Mouse (Mus musculus): ENCODE results near the gene Ccdc155. TPM values are rescaled to one million over a fixed set of nuclear protein-coding genes. Genes with fewer than 3 reads are reported as not detected.

The Ccdc155 gene
- total and polyA plus RNA-seq, 2 experiments, result not detected

GRCm38 (mm10) chr7:45196176-45196535, 8.5 kb downstream of the Ccdc155 start:
- Histone ChIP-seq H3K4me1 (ENCODE audit: control insufficient read depth, insufficient read depth, low read length) (no peaks in the 10 kb centered on the region), H3K79me2 (ENCODE audit: control insufficient read depth, insufficient read depth, low read length) (no peaks in the 10 kb centered on the region), H3K27me3 (ENCODE audit: control insufficient read depth, insufficient read depth, low read length) (no peaks in the 10 kb centered on the region), H3K4me3 (ENCODE audit: insufficient read depth, low read depth, low read length) (no peak overlapping the region), H3K36me3 (ENCODE audit: control insufficient read depth, insufficient read depth, low read length) (no peaks in the 10 kb centered on the region), H3K27ac (replicated peaks; ENCODE audit: insufficient read depth, low read depth, low read length) (no peak overlapping the region), H3K9ac (ENCODE audit: low read depth, low read length) (no peak overlapping the region)
- WGBS, result 80% methylated on average over 4 of the region's 4 CpGs
- DNase-seq (ENCODE audit: extremely low read depth, low read depth, low spot score), result no peak
- TF ChIP-seq POLR2A (IDR thresholded peaks at IDR 0.05; ENCODE audit: extremely low read depth, insufficient read depth, low read length) (no peak), CTCF (IDR thresholded peaks at IDR 0.05; ENCODE audit: low read depth, low read length) (no peak)

- Histone ChIP-seq H3K4me1 (ENCODE audit: control insufficient read depth, insufficient read depth, low read length) (no peaks in the 10 kb centered on the region), H3K27me3 (ENCODE audit: control insufficient read depth, insufficient read depth, low read length) (0 out of 2 replicates have a peak, but pooled peaks cover 3% of the 10 kb centered on the region), H3K79me2 (ENCODE audit: control insufficient read depth, insufficient read depth, low read length) (no peaks in the 10 kb centered on the region), H3K27ac (replicated peaks; ENCODE audit: insufficient read depth, low read depth, low read length) (no peak overlapping the region), H3K36me3 (ENCODE audit: control insufficient read depth, insufficient read depth, low read length) (no peaks in the 10 kb centered on the region), H3K4me3 (ENCODE audit: insufficient read depth, low read depth, low read length) (no peak overlapping the region), H3K9ac (ENCODE audit: low read depth, low read length) (no peak overlapping the region)
- DNase-seq (ENCODE audit: extremely low read depth, low read depth, low spot score), result no peak
- TF ChIP-seq POLR2A (IDR thresholded peaks at IDR 0.05; ENCODE audit: extremely low read depth, insufficient read depth, low read length) (no peak), CTCF (IDR thresholded peaks at IDR 0.05; ENCODE audit: low read depth, low read length) (no peak)
- WGBS, result 81% methylated on average over 13 of the region's 13 CpGs
Measured at GRCm38 (mm10) chr7:45195341-45196175, 9.1 kb downstream of the Ccdc155 start.

- WGBS, result 85% methylated on average over 17 of the region's 17 CpGs
- no peak overlapping the region for H3K27ac ChIP-seq (replicated peaks; ENCODE audit: insufficient read depth, low read depth, low read length)
- no peaks in the 10 kb centered on the region for H3K79me2 ChIP-seq (ENCODE audit: control insufficient read depth, insufficient read depth, low read length)
- H3K4me1 ChIP-seq (ENCODE audit: control insufficient read depth, insufficient read depth, low read length), result no peaks in the 10 kb centered on the region
- H3K36me3 ChIP-seq (ENCODE audit: control insufficient read depth, insufficient read depth, low read length), result no peaks in the 10 kb centered on the region
- peaks cover 9% of the 10 kb centered on the region; the same call in 1 of the 2 replicates for H3K27me3 ChIP-seq (ENCODE audit: control insufficient read depth, insufficient read depth, low read length)
- H3K9ac ChIP-seq (ENCODE audit: low read depth, low read length), result no peak overlapping the region
- TF ChIP-seq CTCF (IDR thresholded peaks at IDR 0.05; ENCODE audit: low read depth, low read length) (no peak), POLR2A (IDR thresholded peaks at IDR 0.05; ENCODE audit: extremely low read depth, insufficient read depth, low read length) (no peak)
- no peak for DNase-seq (ENCODE audit: extremely low read depth, low read depth, low spot score)
- no peak overlapping the region for H3K4me3 ChIP-seq (ENCODE audit: insufficient read depth, low read depth, low read length)
Measured at GRCm38 (mm10) chr7:45193871-45194785, 10.6 kb downstream of the Ccdc155 start.

GRCm38 (mm10) chr7:45193406-45193805, 11.3 kb downstream of the Ccdc155 start:
- no peak overlapping the region for H3K4me3 ChIP-seq (ENCODE audit: insufficient read depth, low read depth, low read length)
- no peak for DNase-seq (ENCODE audit: extremely low read depth, low read depth, low spot score)
- no peaks in the 10 kb centered on the region for H3K79me2 ChIP-seq (ENCODE audit: control insufficient read depth, insufficient read depth, low read length)
- no peak overlapping the region for H3K9ac ChIP-seq (ENCODE audit: low read depth, low read length)
- peaks cover 10% of the 10 kb centered on the region; the same call in 1 of the 2 replicates for H3K27me3 ChIP-seq (ENCODE audit: control insufficient read depth, insufficient read depth, low read length)
- no peaks in the 10 kb centered on the region for H3K4me1 ChIP-seq (ENCODE audit: control insufficient read depth, insufficient read depth, low read length)
- no peak overlapping the region for H3K27ac ChIP-seq (replicated peaks; ENCODE audit: insufficient read depth, low read depth, low read length)
- TF ChIP-seq POLR2A (IDR thresholded peaks at IDR 0.05; ENCODE audit: extremely low read depth, insufficient read depth, low read length), result no peak
- no peak for TF ChIP-seq CTCF (IDR thresholded peaks at IDR 0.05; ENCODE audit: low read depth, low read length)
- H3K36me3 ChIP-seq (ENCODE audit: control insufficient read depth, insufficient read depth, low read length), result no peaks in the 10 kb centered on the region
- WGBS, result 76% methylated on average over 4 of the region's 5 CpGs

- Histone ChIP-seq H3K27ac (replicated peaks; ENCODE audit: insufficient read depth, low read depth, low read length) (no peak overlapping the region), H3K36me3 (ENCODE audit: control insufficient read depth, insufficient read depth, low read length) (no peaks in the 10 kb centered on the region), H3K79me2 (ENCODE audit: control insufficient read depth, insufficient read depth, low read length) (no peaks in the 10 kb centered on the region), H3K9ac (ENCODE audit: low read depth, low read length) (no peak overlapping the region), H3K27me3 (ENCODE audit: control insufficient read depth, insufficient read depth, low read length) (peaks cover 10% of the 10 kb centered on the region; the same call in 1 of the 2 replicates), H3K4me1 (ENCODE audit: control insufficient read depth, insufficient read depth, low read length) (no peaks in the 10 kb centered on the region), H3K4me3 (ENCODE audit: insufficient read depth, low read depth, low read length) (no peak overlapping the region)
- TF ChIP-seq POLR2A (IDR thresholded peaks at IDR 0.05; ENCODE audit: extremely low read depth, insufficient read depth, low read length), result no peak
- no peak for TF ChIP-seq CTCF (IDR thresholded peaks at IDR 0.05; ENCODE audit: low read depth, low read length)
- WGBS, result 80% methylated on average over 7 of the region's 7 CpGs
- no peak for DNase-seq (ENCODE audit: extremely low read depth, low read depth, low spot score)
Measured at GRCm38 (mm10) chr7:45192585-45193310, 11.9 kb downstream of the Ccdc155 start.
